Mouse (Mus musculus): Measurements from ENCODE around the gene Igsf9.

Gene Igsf9

GRCm38 (mm10) chr1:172463387-172464333 lies 17.9 kb upstream of the Igsf9 start:
- in situ Hi-C loops (cut with MboI; ENCODE audit: unreplicated experiment in 2 of 2) = no loop called here

GRCm38 (mm10) chr1:172468301-172468877 lies 13.2 kb upstream of the Igsf9 start:
- in situ Hi-C loops (cut with MboI; ENCODE audit: unreplicated experiment in 2 of 2) = no loop called here

GRCm38 (mm10) chr1:172469373-172469772 lies 12.2 kb upstream of the Igsf9 start:
- in situ Hi-C loops (cut with MboI; ENCODE audit: unreplicated experiment in 2 of 2) = no loop called here

- in situ Hi-C loops (cut with MboI; ENCODE audit: unreplicated experiment in 2 of 2) = no loop called here
These were observed 11.7 kb upstream of the Igsf9 start for GRCm38 (mm10) chr1:172469810-172470448.

GRCm38 (mm10) chr1:172472909-172473308 lies 8.7 kb upstream of the Igsf9 start:
- in situ Hi-C loops (cut with MboI; ENCODE audit: unreplicated experiment in 2 of 2) = no loop called here

- in situ Hi-C loops (cut with MboI; ENCODE audit: unreplicated experiment in 2 of 2) = no loop called here
These were observed 7.4 kb upstream of the Igsf9 start for GRCm38 (mm10) chr1:172474196-172474595.

- in situ Hi-C loops (cut with MboI; ENCODE audit: unreplicated experiment in 2 of 2) = loop anchor here in 1 of 2 experiments (25.0 kb wide), 1 partner anchor 438 kb away; the partner anchor contains the start of gene Vangl2
These were observed 6.4 kb upstream of the Igsf9 start, which contains the start of gene Slamf9 for GRCm38 (mm10) chr1:172475054-172475741. Gene Slamf9 (plus strand): TSS chr1:172475358.

- in situ Hi-C loops (cut with MboI; ENCODE audit: unreplicated experiment in 2 of 2) = loop anchor here in 1 of 2 experiments (25.0 kb wide), 1 partner anchor 441 kb away; the partner anchor contains the start of gene Vangl2
These were observed 3.6 kb upstream of the Igsf9 start for GRCm38 (mm10) chr1:172478020-172478419.

GRCm38 (mm10) chr1:172480376-172480775 lies 1.2 kb upstream of the Igsf9 start:
- in situ Hi-C loops (cut with MboI; ENCODE audit: unreplicated experiment in 2 of 2) = loop anchor here (5.0 to 25.0 kb wide), 3 partner anchors 42 to 443 kb away; partner anchors contain the start of genes Cfap45 (in 1 of the 2) and Vangl2 (in 1 of the 2)

GRCm38 (mm10) chr1:172481111-172481510 lies 477 bp upstream of the Igsf9 start:
- in situ Hi-C loops (cut with MboI; ENCODE audit: unreplicated experiment in 2 of 2) = loop anchor here (5.0 to 25.0 kb wide), 3 partner anchors 41 to 444 kb away; partner anchors contain the start of genes Cfap45 (in 1 of the 2) and Vangl2 (in 1 of the 2)

- in situ Hi-C loops (cut with MboI; ENCODE audit: unreplicated experiment in 2 of 2) = loop anchor here (5.0 to 25.0 kb wide), 3 partner anchors 40 to 445 kb away; partner anchors contain the start of genes Cfap45 (in 1 of the 2) and Vangl2 (in 1 of the 2)
These were observed 1.2 kb downstream of the Igsf9 start for GRCm38 (mm10) chr1:172482518-172483360.

- in situ Hi-C loops (cut with MboI; ENCODE audit: unreplicated experiment in 2 of 2) = loop anchor here (5.0 to 25.0 kb wide), 3 partner anchors 39 to 446 kb away; partner anchors contain the start of genes Cfap45 (in 1 of the 2) and Vangl2 (in 1 of the 2)
These were observed 1.7 kb downstream of the Igsf9 start for GRCm38 (mm10) chr1:172483361-172483660.

GRCm38 (mm10) chr1:172484236-172484635 lies 2.6 kb downstream of the Igsf9 start:
- in situ Hi-C loops (cut with MboI; ENCODE audit: unreplicated experiment in 2 of 2) = loop anchor here (5.0 to 25.0 kb wide), 3 partner anchors 38 to 447 kb away; partner anchors contain the start of genes Cfap45 (in 1 of the 2) and Vangl2 (in 1 of the 2)

GRCm38 (mm10) chr1:172484671-172485070 lies 3.1 kb downstream of the Igsf9 start:
- in situ Hi-C loops (cut with MboI; ENCODE audit: unreplicated experiment in 2 of 2) = loop anchor here (5.0 to 25.0 kb wide), 3 partner anchors 38 to 447 kb away; partner anchors contain the start of genes Cfap45 (in 1 of the 2) and Vangl2 (in 1 of the 2)

- in situ Hi-C loops (cut with MboI; ENCODE audit: unreplicated experiment in 2 of 2) = loop anchor here in 1 of 2 experiments (25.0 kb wide), 1 partner anchor 449 kb away; the partner anchor contains the start of gene Vangl2
These were observed 4.2 kb downstream of the Igsf9 start for GRCm38 (mm10) chr1:172485821-172486220.

GRCm38 (mm10) chr1:172486236-172486635 lies 4.6 kb downstream of the Igsf9 start:
- in situ Hi-C loops (cut with MboI; ENCODE audit: unreplicated experiment in 2 of 2) = loop anchor here in 1 of 2 experiments (25.0 kb wide), 1 partner anchor 449 kb away; the partner anchor contains the start of gene Vangl2

GRCm38 (mm10) chr1:172486651-172487050 lies 5.1 kb downstream of the Igsf9 start:
- in situ Hi-C loops (cut with MboI; ENCODE audit: unreplicated experiment in 2 of 2) = loop anchor here in 1 of 2 experiments (25.0 kb wide), 1 partner anchor 449 kb away; the partner anchor contains the start of gene Vangl2

GRCm38 (mm10) chr1:172487859-172488258 lies 6.3 kb downstream of the Igsf9 start:
- in situ Hi-C loops (cut with MboI; ENCODE audit: unreplicated experiment in 2 of 2) = loop anchor here in 1 of 2 experiments (25.0 kb wide), 1 partner anchor 451 kb away; the partner anchor contains the start of gene Vangl2
